Mouse (Mus musculus): ENCODE data around the gene AC129217.1.

The AC129217.1 gene

DNA sequence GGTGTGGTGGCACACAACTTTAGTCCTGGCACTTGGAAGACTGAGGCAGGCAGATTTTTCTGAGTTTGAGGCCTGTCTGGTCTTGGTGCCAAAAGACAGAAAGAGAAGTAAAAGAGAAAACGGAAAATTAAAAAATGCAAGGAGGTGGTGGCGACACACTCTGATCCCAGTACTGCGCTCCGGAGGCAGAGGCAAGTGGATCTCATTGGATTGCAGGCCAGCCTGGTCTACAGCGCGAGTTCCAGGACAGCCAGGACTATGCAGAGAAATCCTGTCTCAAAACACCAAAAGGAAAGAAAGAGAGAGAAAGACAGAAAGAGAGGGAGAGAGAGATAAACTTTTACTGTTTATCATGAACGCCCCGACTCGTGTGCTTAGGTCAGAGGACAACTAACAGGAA, 41.3 kb downstream of the AC129217.1 start:
- DNase-seq (ENCODE audit: low spot score in 2 of 2): no peak

DNA sequence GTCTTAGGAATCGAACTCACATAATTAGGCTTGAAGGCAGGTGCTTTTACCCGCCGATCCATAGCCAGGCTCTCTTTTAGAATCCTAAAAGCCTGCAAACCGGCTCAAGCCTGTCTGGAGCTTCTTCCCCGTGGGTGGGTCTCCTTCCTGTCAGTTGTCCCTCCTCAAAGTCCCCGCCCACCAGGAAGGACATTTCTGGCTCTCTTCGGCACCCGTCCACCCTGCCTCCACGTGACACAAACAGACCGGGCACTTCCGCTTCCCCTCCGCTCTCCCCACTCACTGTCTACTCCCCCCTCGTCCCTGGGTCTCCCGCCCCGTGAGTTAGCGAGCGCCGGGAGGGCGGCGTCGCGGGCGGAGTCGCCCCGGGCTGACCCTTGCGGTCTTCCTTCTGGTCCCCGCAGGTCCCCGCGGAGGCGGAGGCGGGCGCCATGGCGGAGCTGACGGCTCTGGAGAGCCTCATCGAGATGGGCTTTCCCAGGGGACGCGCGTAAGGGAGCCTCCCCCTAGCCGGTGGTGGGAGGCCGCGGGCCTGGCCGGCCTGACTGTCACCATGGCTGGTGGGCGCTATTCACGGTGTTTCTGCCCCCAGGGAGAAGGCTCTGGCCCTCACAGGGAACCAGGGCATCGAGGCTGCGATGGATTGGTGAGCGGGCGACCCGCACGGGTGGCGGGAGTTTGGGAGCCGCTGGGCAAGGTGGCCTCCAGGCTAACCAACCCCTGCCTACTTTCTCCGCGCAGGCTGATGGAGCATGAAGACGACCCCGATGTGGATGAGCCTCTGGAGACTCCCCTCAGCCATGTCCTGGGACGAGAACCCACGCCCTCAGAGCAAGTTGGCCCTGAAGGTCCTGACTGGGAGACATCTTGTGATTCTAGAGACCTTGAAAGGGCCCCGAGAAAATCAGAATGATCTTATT, 42.0 kb downstream of the AC129217.1 start, which contains the start of gene Ubxn1:
Ubxn1 (plus strand) TSS at position 230 of the 920 bp plus-strand sequence.
- DNase-seq (ENCODE audit: low spot score in 2 of 2): peak; percentile 94 to 95

DNA sequence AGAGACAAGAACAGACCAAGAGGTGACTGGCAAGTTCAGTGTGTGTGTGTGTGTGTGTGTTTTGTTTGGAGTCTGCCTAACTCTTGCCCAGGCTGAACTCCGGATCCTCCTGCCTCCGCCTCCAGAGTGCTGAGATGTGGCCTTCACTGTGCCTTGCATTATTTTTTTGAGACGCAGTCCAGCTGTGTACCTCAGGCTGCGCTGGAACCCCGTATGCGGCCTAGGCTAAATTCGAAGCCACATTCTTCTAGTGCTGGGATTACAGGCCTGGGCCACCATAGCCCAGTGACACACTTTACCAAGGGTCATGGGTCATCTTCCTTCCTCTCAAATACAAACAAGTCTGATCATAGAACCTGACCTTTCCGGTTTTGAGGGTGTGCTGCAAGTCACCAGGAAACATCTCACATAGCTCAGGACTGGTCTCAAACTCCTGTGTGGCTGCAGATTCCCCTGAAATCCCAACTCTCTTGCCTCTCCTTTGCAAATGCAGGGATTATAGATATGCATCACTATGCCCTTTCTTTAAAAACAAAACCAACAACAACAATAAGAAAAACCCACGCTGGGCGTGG, 42.8 kb downstream of the AC129217.1 start:
- peak in 1 of 2 experiments; percentile 60 for DNase-seq (ENCODE audit: low spot score in 2 of 2)

DNA sequence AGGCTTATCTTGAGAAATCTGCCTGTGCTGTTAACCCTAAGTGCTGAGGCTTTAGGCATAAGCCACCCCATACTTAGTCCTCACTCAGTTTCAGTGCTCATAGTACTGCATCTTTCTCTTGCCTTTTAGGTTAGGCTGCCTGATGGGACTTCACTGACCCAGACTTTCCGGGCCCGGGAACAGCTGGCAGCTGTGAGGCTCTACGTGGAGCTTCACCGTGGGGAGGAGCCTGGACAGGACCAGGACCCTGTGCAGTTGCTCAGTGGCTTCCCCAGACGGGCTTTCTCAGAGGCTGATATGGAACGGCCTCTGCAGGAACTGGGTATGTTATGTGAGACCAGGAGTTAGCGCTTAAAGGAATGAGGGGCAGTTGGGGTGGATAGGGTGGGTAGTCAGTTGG, 45.5 kb downstream of the AC129217.1 start:
- no peak for DNase-seq (ENCODE audit: low spot score in 2 of 2)

DNA sequence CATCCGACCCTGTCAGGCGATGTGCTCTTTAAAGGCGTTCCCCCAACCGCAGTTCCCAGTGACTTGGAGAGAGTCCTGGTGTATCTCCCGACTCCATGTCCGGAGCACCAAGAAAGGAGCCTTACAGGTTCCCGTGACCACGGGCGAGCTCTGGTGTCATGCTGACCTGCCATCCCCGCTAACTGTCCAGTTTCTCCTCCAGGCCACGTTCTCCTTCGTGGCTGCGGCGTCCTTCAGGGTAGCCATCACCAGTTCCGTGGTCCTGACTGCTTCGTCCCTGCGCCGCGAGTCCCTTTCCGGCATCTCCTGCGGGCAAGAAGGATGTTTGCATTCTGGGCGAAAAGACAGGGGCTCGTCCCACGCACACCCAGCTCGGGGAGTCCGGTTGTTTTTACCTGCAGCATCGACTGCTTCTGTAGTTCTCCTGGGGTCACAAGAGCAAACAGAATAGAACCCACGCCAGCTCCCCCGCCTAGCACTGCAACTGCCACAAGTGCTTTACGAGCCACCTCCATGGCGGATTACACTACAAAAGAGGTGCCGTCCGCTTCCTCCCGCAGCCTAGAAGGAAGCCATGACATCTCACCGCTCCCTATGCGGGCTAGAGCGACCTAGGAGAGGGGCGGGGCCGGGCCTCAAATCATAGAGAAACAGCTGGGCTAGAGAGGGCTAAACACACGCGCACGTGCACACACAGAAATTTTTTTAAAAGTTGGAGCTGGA, 50.9 kb downstream of the AC129217.1 start, which contains the start of gene Uqcc3:
Uqcc3 (minus strand) TSS at position 613 of the 723 bp plus-strand sequence.
- DNase-seq (ENCODE audit: low spot score in 2 of 2): peak; percentile 91 to 94

DNA sequence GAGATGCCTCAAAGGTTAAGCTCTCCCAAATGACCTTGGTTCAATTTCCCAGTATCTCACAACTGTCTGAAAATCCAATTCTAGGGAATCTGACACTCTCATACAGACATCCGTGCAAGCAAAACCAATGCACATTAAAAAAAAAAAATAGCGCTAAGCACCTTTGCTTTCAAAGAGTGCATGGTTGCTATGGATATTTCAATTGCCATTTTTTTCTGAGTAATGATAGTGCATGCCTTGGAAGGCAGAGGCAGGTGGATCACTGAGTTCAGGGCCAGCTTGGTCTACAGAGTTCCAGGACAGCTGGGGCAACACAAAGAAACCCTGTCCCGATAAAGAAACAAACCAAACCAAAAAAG, 51.4 kb downstream of the AC129217.1 start:
- DNase-seq (ENCODE audit: low spot score in 2 of 2): no peak

DNA sequence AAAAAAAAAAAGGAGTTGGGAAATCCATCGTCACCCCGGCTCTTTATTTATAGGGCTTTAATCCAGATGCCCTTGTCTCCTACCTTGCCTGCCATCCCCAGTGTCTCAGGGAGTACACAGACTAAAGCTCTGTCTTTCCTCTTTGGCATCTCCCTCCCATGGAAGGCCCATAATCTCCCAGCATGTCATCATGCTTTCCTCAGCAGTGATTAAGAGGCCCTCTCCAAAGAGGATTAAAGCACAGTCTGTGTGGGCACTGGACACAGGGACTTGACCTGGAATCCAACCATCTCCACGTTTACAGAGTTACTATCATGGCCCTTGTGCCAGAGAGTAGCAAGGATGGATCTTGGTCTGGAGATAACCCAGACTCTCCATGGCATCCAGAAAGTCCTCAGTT, 54.0 kb downstream of the AC129217.1 start, which contains the start of the genes Lbhd1 and Gm49403:
Lbhd1 (plus strand) TSS at position 117 of the 400 bp plus-strand sequence.
Gm49403 (plus strand) TSS at position 315 of the 400 bp plus-strand sequence.
- no peak for DNase-seq (ENCODE audit: low spot score in 2 of 2)

DNA sequence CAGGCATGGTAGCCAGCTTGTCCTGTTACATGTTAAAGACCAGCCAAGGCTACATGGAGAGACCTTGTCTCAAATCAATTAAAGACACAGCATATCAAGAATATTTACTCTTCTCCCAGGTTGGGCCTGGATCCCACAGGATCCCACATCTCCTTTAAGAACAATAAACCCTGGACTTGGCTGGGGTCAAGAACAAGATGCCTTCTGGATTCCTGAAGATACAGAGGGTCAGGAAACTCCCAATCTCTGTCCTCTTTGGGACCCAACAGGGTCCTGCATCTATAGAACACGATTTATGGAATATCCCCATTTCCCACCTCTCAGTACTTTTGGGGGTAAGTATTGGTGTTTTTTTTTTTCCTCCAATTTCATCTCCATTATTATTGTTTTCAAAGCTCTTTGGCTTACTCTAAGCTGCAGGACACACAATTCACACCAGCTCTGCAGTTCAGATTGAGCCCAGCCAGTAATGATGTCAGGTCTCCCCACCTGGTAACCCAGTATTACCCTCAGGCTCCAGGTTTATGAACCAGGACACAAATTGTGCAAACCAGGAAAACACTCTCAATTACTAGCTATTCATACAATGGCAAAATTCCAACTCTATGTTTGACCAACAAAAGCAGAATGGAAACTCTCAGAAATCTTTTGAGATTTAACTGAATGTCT, 57.5 kb downstream of the AC129217.1 start:
- no peak for DNase-seq (ENCODE audit: low spot score in 2 of 2)

DNA sequence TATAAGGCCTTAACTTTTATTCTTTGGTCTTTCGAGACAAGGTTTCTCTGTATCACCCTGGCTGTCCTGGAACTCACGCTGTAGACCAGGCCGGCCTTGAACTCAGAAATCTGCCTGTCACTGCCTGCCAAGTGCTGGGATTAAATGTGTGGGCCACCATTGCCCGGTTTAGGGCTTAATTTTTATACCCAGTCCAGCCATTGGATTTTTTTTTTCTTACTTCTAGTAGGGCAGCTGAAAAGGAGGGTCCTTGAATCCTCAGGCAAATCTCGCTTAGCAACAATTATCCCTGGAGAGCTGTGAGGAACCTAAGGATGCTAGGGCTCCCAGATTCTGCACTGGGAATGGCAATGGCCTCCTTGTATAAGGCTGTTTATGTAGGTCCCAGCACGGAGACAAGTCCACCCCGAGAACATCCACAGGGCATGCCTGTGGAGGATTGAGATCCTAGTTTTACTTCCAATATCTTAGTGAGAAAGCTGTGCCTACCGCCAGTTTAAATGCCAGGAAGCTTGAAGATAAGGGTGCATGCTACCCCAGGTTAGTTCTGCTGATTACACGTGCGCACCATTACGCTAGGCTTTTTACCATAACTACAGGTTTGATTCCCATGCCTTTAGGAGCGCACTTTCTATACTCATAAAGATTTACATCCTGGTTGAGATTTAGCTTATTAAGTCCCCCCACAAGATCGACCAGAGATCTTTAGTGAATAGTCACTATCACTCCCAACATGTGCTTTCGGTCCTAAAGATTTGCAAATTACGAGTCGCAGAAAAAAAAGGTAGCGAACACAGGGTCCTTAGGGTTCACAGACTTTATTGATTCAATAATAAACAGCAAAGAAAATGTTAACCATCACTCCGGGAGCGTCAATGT, 58.3 kb downstream of the AC129217.1 start:
- DNase-seq (ENCODE audit: low spot score in 2 of 2): no peak

DNA sequence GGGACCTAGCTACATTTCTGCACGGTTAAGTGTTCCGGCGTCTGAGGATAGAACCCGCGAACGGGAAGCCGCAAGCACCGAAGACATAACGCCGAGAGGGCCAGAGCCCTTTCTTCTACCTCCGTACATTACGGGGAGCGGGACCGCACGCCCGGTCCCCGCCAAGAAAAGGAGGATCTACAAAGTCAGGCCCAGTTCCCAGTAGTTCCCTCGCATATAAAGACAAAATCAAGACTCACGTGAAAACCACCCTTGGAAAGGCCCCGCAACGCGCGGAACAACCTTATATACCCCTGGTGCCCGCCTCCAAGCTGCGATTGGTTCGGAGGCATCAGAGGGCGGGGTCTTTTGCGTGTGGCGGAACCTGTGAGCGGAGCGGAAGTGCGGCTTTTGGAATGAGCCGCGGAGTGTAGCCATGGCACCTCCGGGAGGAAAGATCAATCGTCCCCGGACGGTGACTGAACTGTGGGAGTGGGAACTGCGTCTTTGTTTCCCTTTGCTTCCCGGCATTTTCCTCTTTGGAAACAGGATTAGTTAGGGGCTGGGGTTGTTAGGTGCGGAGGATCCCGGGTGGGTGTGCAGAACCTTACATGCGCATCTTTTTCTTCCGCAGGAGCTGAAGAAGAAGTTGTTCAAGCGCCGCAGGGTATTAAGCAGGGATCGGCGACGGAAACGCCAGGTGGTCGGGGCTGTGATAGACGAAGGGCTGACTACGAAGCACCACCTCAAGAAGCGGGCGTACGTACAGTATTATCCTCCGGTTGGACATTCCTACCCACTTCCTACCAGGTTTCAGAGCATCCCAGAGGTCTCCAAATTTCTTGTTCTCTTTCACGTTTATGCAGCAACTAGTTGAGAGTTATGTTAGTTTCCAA, 59.2 kb downstream of the AC129217.1 start, which contains the start of the genes 1810009A15Rik and Gm49416:
1810009A15Rik (plus strand) TSS at position 343 of the 875 bp plus-strand sequence.
Gm49416 (plus strand) TSS at position 416 of the 875 bp plus-strand sequence.
- peak; percentile 96 to 97 for DNase-seq (ENCODE audit: low spot score in 2 of 2)
